Mouse (Mus musculus) liver, embryonic 14.5 days (tissue): ENCODE measurements at regions not wholly inside any gene's neighbourhood (a gene's known extent, or its start where the extent isn't known, plus 50 kb on each side); places are given as distances from the start of the nearest gene placed in this dataset.
"Not testable (repeated sequence)": the region's sequence is repeated elsewhere in the genome, so short reads cannot be mapped to it uniquely, and the experiment has no call there.

Experiments used
- ATAC-seq: fragments of 200-750 bp; cut with Nextera tagmentation; 2 replicates; pipeline ENCODE4 v1.8.0; 2017; ENCODE audit warnings: moderate number of reproducible peaks, mild to moderate bottlenecking, moderate library complexity; ENCODE audit not compliant: insufficient read depth
- DNase-seq, 3 experiments: peaks; one replicate each; pipeline ENCODE4 v3.0.0-alpha.2; 2012 to 2013; ENCODE audit warnings: low read depth in 3 of 3, low spot score in 3 of 3
- H3K27ac ChIP-seq: fragments of 300-500 bp; sonication (generic); 2 replicates; pipeline ENCODE4 v1.5.1; 2014; ENCODE audit warnings: moderate library complexity, mild to moderate bottlenecking, control low read depth, inconsistent platforms
- H3K27me3 ChIP-seq: fragments of 300-500 bp; sonication (generic); 2 replicates; pipeline ENCODE4 v1.6.1; 2014; ENCODE audit warnings: mild to moderate bottlenecking, low read length, moderate library complexity; ENCODE audit not compliant: control insufficient read depth, insufficient read depth
- H3K36me3 ChIP-seq: fragments of 300-500 bp; sonication (generic); replicated peaks from 2 replicates; pipeline ENCODE4 v1.6.1; 2014; ENCODE audit warnings: low read depth; ENCODE audit not compliant: control insufficient read depth, insufficient read depth
- H3K4me1 ChIP-seq, 2 experiments: fragments of 200-500 bp in 1 of 2; fragments of 300-500 bp in 1 of 2; sonication (generic) in 1 of 2; replicated peaks; 2 replicates each; pipeline ENCODE4 v1.6.1; 2012 to 2014; ENCODE audit warnings: antibody characterized with exemption in 1 of 2, inconsistent platforms in 1 of 2, low read length in 1 of 2; ENCODE audit not compliant: control insufficient read depth in 2 of 2, insufficient read depth in 2 of 2
- H3K4me2 ChIP-seq: fragments of 300-500 bp; sonication (generic); 2 replicates; pipeline ENCODE4 v1.6.1; 2014; ENCODE audit warnings: low read depth, mild to moderate bottlenecking, control low read depth, moderate library complexity
- H3K4me3 ChIP-seq, 2 experiments: fragments of 200-500 bp in 1 of 2; fragments of 300-500 bp in 1 of 2; sonication (generic) in 1 of 2; 2 replicates each; pipeline ENCODE4 v1.5.1; 2012 to 2014; ENCODE audit warnings: low read depth in 2 of 2, low read length in 2 of 2, mild to moderate bottlenecking in 2 of 2, control low read depth in 1 of 2, inconsistent platforms in 1 of 2, moderate library complexity in 1 of 2; ENCODE audit not compliant: insufficient read depth in 1 of 2
- H3K9ac ChIP-seq: fragments of 300-500 bp; sonication (generic); replicated peaks from 2 replicates; pipeline ENCODE4 v1.6.1; 2014; ENCODE audit warnings: mild to moderate bottlenecking, control low read depth, moderate library complexity
- H3K9me3 ChIP-seq: fragments of 300-500 bp; sonication (generic); 2 replicates; pipeline ENCODE4 v1.6.1; 2016; ENCODE audit warnings: low read length, mixed read lengths; ENCODE audit not compliant: control insufficient read depth
- CTCF ChIP-seq: IDR thresholded peaks from 2 replicates; pipeline ENCODE4 v1.5.1; 2016; ENCODE audit warnings: antibody characterized with exemption, low read depth, control low read depth
- EP300 ChIP-seq: IDR thresholded peaks from 2 replicates; pipeline ENCODE4 v1.6.1; 2016; ENCODE audit warnings: antibody characterized with exemption, low read depth
- WGBS: fragments of 180-500 bp; shearing (Covaris S2); extraction: QIAGEN DNeasy Blood & Tissue Kit; methylation state at CpG from one replicate; pipeline ENCODE4 v1.1.7; 2014; ENCODE audit not compliant: insufficient replicate concordance; 5-methylcytosine and 5-hydroxymethylcytosine counted together

- TF ChIP-seq CTCF (no peak), EP300 (no peak)
- 55% methylated on average over 4 of the region's 4 CpGs for WGBS
- DNase-seq: no peak
- Histone ChIP-seq H3K9me3 (no peaks in the 10 kb centered on the region), H3K4me1 (no peaks in the 10 kb centered on the region), H3K9ac (no peak overlapping the region), H3K36me3 (no peaks in the 10 kb centered on the region), H3K27me3 (no peaks in the 10 kb centered on the region), H3K4me3 (no peak overlapping the region), H3K27ac (no peak overlapping the region), H3K4me2 (no peak overlapping the region)
- no peak for ATAC-seq
These were observed 276.8 kb upstream of the Kdm8 start for GRCm38 (mm10) chr7:125167666-125168065.

DNA sequence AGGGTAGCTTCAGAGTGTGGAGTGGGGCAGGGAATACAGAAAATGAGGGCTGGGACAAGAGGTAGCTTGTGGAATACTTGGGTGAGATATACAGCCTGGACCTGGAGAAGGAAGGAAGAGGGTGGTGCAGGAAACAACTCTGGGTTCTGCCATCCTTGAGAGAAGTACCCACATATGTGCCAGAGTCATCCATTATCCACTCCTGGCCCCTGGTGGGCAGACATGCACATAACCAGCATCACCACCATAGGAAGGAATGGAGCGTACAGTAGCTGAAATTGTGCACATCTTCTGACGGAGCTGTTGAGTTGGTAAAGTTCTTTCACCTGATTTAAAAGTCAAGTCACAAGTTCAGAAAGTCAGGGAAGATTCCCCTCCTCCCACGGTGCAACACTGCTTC lies 262.9 kb upstream of the Kdm8 start:
- TF ChIP-seq EP300: no peak
- TF ChIP-seq CTCF: 0 out of 2 replicates have a peak, but pooled peaks have one; percentile 21
- H3K9me3 ChIP-seq: no peaks in the 10 kb centered on the region
- H3K4me3 ChIP-seq: no peak overlapping the region
- H3K4me2 ChIP-seq: no peak overlapping the region
- no peak for ATAC-seq
- WGBS: 67% methylated on average over 3 of the region's 3 CpGs
- DNase-seq: no peak
- H3K9ac ChIP-seq: no peak overlapping the region
- H3K36me3 ChIP-seq: no peaks in the 10 kb centered on the region
- no peaks in the 10 kb centered on the region for H3K4me1 ChIP-seq
- no peaks in the 10 kb centered on the region for H3K27me3 ChIP-seq
- H3K27ac ChIP-seq: no peak overlapping the region

DNA sequence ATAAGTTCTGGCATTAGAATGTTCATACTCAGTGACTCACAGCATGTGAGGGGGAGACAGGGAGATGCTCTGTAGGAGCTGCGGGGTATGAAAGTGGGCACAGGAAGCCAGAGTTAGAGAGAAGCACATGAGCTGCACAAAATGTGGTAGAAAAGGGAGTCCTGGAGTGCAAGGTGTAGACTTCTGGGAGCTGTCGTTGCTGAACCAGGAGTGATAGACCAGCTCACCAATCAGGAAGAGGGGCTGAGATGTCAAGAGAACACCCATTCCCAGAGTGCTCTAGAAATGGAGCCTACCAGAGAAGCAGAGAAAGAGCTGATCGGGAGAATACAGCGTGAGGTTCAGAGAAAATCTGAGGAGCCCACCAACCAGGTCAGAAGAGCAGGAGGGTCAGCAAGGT lies 262.2 kb upstream of the Kdm8 start:
- 53% methylated on average over 4 of the region's 4 CpGs for WGBS
- Histone ChIP-seq H3K4me2 (no peak overlapping the region), H3K9me3 (no peaks in the 10 kb centered on the region), H3K4me3 (no peak overlapping the region), H3K9ac (no peak overlapping the region), H3K27me3 (no peaks in the 10 kb centered on the region), H3K4me1 (no peaks in the 10 kb centered on the region), H3K27ac (no peak overlapping the region), H3K36me3 (no peaks in the 10 kb centered on the region)
- no peak for DNase-seq
- TF ChIP-seq CTCF: no peak
- TF ChIP-seq EP300: no peak
- no peak for ATAC-seq

DNA sequence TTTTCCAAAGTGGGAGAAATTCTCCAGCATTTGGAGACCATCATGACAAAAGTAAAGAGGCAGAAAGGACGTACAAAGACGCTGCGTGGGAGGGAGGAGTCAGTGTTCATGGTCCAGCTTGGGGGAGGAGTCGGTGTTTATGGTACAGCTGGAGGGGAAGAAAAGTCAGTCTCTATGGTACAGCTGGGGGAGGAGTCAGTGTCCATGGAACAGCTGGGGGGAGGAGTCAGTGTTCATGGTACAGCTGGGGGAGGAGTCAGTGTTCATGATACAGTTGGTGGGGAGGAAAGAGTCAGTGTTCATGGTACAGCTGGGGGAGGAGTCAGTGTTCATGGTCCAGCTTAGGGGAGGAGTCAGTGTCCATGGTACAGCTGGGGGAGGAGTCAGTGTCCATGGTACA lies 261.5 kb upstream of the Kdm8 start:
- not testable (repeated sequence) for H3K4me1 ChIP-seq, ATAC-seq, H3K36me3 ChIP-seq, H3K27ac ChIP-seq, H3K27me3 ChIP-seq, H3K9ac ChIP-seq, H3K9me3 ChIP-seq, H3K4me2 ChIP-seq, H3K4me3 ChIP-seq, DNase-seq
- 74% methylated on average over 4 of the region's 4 CpGs for WGBS

GRCm38 (mm10) chr7:125185037-125185679 lies 259.3 kb upstream of the Kdm8 start:
- H3K4me1 ChIP-seq: no peaks in the 10 kb centered on the region
- TF ChIP-seq CTCF (no peak), EP300 (no peak)
- ATAC-seq: no peak
- H3K36me3 ChIP-seq: no peaks in the 10 kb centered on the region
- no peaks in the 10 kb centered on the region for H3K27me3 ChIP-seq
- 61% methylated on average over 13 of the region's 13 CpGs for WGBS
- no peak overlapping the region for H3K4me2 ChIP-seq
- no peak overlapping the region for H3K27ac ChIP-seq
- no peaks in the 10 kb centered on the region for H3K9me3 ChIP-seq
- DNase-seq: no peak
- H3K9ac ChIP-seq: no peak overlapping the region
- no peak overlapping the region for H3K4me3 ChIP-seq
